Mouse (Mus musculus) MEL (cell line): ENCODE measurements around the gene Rtn1. TPM values are rescaled to one million over a fixed set of nuclear protein-coding genes. Genes with fewer than 3 reads are reported as not detected.

Experiments
- DNase-seq: peaks from one replicate; pipeline ENCODE4 v3.0.0; 2011; ENCODE audit warnings: low read depth, low spot score
- H3K27ac ChIP-seq: 2 replicates; pipeline ENCODE4 v1.5.1; 2012; ENCODE audit warnings: low read depth, mild to moderate bottlenecking, control low read depth, low read length, moderate library complexity; ENCODE audit not compliant: control insufficient read depth
- H3K27me3 ChIP-seq, 2 experiments: fragments of 150-350 bp in 1 of 2; sonication (generic) in 1 of 2; 2 replicates each; pipeline ENCODE4 v1.6.1; 2012; ENCODE audit warnings: low read length in 2 of 2, mild to moderate bottlenecking in 2 of 2, improper control_type of control experiment in 1 of 2, moderate library complexity in 1 of 2; ENCODE audit not compliant: insufficient read depth in 2 of 2, control insufficient read depth in 1 of 2
- H3K36me3 ChIP-seq, 2 experiments: 2 replicates each; pipeline ENCODE4 v1.6.1; 2012 to 2014; ENCODE audit warnings: low read length in 2 of 2, improper control_type of control experiment in 1 of 2, inconsistent platforms in 1 of 2, mild to moderate bottlenecking in 1 of 2; ENCODE audit not compliant: insufficient read depth in 2 of 2, control insufficient read depth in 1 of 2
- H3K4me1 ChIP-seq, 2 experiments: fragments of 150-350 bp in 1 of 2; sonication (generic) in 1 of 2; 2 replicates each; pipeline ENCODE4 v1.6.1; 2012; ENCODE audit warnings: low read length in 2 of 2, improper control_type of control experiment in 1 of 2, mild to moderate bottlenecking in 1 of 2; ENCODE audit not compliant: insufficient read depth in 2 of 2, control insufficient read depth in 1 of 2
- H3K4me3 ChIP-seq, 2 experiments: fragments of 150-350 bp in 1 of 2; sonication (generic) in 1 of 2; 2 replicates each; pipeline ENCODE4 v1.5.1; 2012; ENCODE audit warnings: low read depth in 2 of 2, low read length in 2 of 2, mild to moderate bottlenecking in 2 of 2, moderate library complexity in 2 of 2, control low read depth in 1 of 2, improper control_type of control experiment in 1 of 2; ENCODE audit not compliant: control insufficient read depth in 1 of 2, insufficient read depth in 1 of 2
- H3K79me2 ChIP-seq: 2 replicates; pipeline ENCODE4 v1.6.1; 2012; ENCODE audit warnings: mild to moderate bottlenecking, low read length, moderate library complexity; ENCODE audit not compliant: control insufficient read depth, poor library complexity, insufficient read depth
- H3K9ac ChIP-seq: 2 replicates; pipeline ENCODE4 v1.6.1; 2012; ENCODE audit warnings: low read depth, mild to moderate bottlenecking, control low read depth, low read length, moderate library complexity; ENCODE audit not compliant: control insufficient read depth, poor library complexity, severe bottlenecking
- H3K9me3 ChIP-seq: fragments of 150-350 bp; sonication (generic); replicated peaks from 2 replicates; pipeline ENCODE4 v1.6.1; 2012; ENCODE audit warnings: mild to moderate bottlenecking, low read length, improper control_type of control experiment, moderate library complexity; ENCODE audit not compliant: insufficient read depth
- BHLHE40 ChIP-seq: IDR thresholded peaks from 2 replicates; pipeline ENCODE4 v1.6.1; 2012; ENCODE audit warnings: low read depth, mild to moderate bottlenecking, inconsistent platforms, low read length, improper control_type of control experiment, borderline replicate concordance
- CHD2 ChIP-seq: IDR thresholded peaks from 2 replicates; pipeline ENCODE4 v1.6.1; 2011; ENCODE audit warnings: low read length, improper control_type of control experiment
- CTCF ChIP-seq, 3 experiments: IDR thresholded peaks in 2 of 3; conservative IDR thresholded peaks in 1 of 3; 2 replicates each; pipeline ENCODE4 v1.5.1; 2011 to 2012; ENCODE audit warnings: low read length in 3 of 3, low read depth in 2 of 3, mild to moderate bottlenecking in 2 of 3, improper control_type of control experiment in 1 of 3, inconsistent platforms in 1 of 3, mixed read lengths in 1 of 3, moderate library complexity in 1 of 3; ENCODE audit not compliant: control insufficient read depth in 1 of 3, insufficient read depth in 1 of 3, poor library complexity in 1 of 3, severe bottlenecking in 1 of 3
- ELF1 ChIP-seq: IDR thresholded peaks from 2 replicates; pipeline ENCODE4 v1.6.1; 2014; ENCODE audit warnings: low read depth, mild to moderate bottlenecking, inconsistent platforms, low read length, improper control_type of control experiment, moderate library complexity
- ETS1 ChIP-seq: IDR thresholded peaks from 2 replicates; pipeline ENCODE4 v1.6.1; 2012; ENCODE audit warnings: low read depth, mild to moderate bottlenecking, inconsistent platforms, low read length, improper control_type of control experiment, moderate library complexity
- GABPA ChIP-seq: IDR thresholded peaks from 2 replicates; pipeline ENCODE4 v1.6.1; 2012; ENCODE audit warnings: low read depth, mild to moderate bottlenecking, inconsistent platforms, low read length, improper control_type of control experiment, moderate library complexity
- GATA1 ChIP-seq: IDR thresholded peaks from 2 replicates; pipeline ENCODE4 v1.6.1; 2011; ENCODE audit warnings: low read depth, low read length, improper control_type of control experiment
- KAT2A ChIP-seq: conservative IDR thresholded peaks from 2 replicates; pipeline ENCODE4 v1.6.1; 2012; ENCODE audit warnings: low read depth, low read length, improper control_type of control experiment, inconsistent platforms
- MAFK ChIP-seq: IDR thresholded peaks from 2 replicates; pipeline ENCODE4 v1.6.1; 2011; ENCODE audit warnings: low read depth, mild to moderate bottlenecking, low read length, improper control_type of control experiment, borderline replicate concordance
- MAX ChIP-seq: IDR thresholded peaks from 2 replicates; pipeline ENCODE4 v1.6.1; 2011; ENCODE audit warnings: low read length, improper control_type of control experiment
- MXI1 ChIP-seq: IDR thresholded peaks from 2 replicates; pipeline ENCODE4 v1.6.1; 2011; ENCODE audit warnings: mild to moderate bottlenecking, low read depth, low read length, improper control_type of control experiment
- MYB ChIP-seq: IDR thresholded peaks from 2 replicates; pipeline ENCODE4 v1.6.1; 2011; ENCODE audit warnings: mild to moderate bottlenecking, low read depth, low read length, improper control_type of control experiment
- NRF1 ChIP-seq: IDR thresholded peaks from 2 replicates; pipeline ENCODE4 v1.6.1; 2014; ENCODE audit warnings: low read depth, mild to moderate bottlenecking, inconsistent platforms, low read length, improper control_type of control experiment, moderate library complexity; ENCODE audit not compliant: poor library complexity, insufficient read depth, severe bottlenecking
- POLR2AphosphoS5 ChIP-seq: IDR thresholded peaks from 2 replicates; pipeline ENCODE4 v1.6.1; 2012; ENCODE audit warnings: low read depth, borderline replicate concordance, mild to moderate bottlenecking, inconsistent platforms, low read length, moderate library complexity, mixed read lengths
- SIN3A ChIP-seq: IDR thresholded peaks from 2 replicates; pipeline ENCODE4 v1.6.1; 2012; ENCODE audit warnings: low read length, improper control_type of control experiment, inconsistent platforms
- TAL1 ChIP-seq: IDR thresholded peaks from 2 replicates; pipeline ENCODE4 v1.6.1; 2012; ENCODE audit warnings: mild to moderate bottlenecking, inconsistent platforms, low read length, moderate library complexity, mixed read lengths
- USF1 ChIP-seq: IDR thresholded peaks from 2 replicates; pipeline ENCODE4 v1.6.1; 2014; ENCODE audit warnings: low read depth, mild to moderate bottlenecking, inconsistent platforms, low read length, improper control_type of control experiment, moderate library complexity
- ZC3H11A ChIP-seq: IDR thresholded peaks from 2 replicates; pipeline ENCODE4 v1.6.1; 2012; ENCODE audit warnings: low read depth, mild to moderate bottlenecking, inconsistent platforms, low read length, improper control_type of control experiment
- ZMIZ1 ChIP-seq: IDR thresholded peaks from 2 replicates; pipeline ENCODE4 v1.6.1; 2012; ENCODE audit warnings: low read depth, mild to moderate bottlenecking, inconsistent platforms, low read length, improper control_type of control experiment, moderate library complexity
- ZNF384 ChIP-seq: IDR thresholded peaks from 2 replicates; pipeline ENCODE4 v1.6.1; 2012; ENCODE audit warnings: low read depth, mild to moderate bottlenecking, inconsistent platforms, low read length, improper control_type of control experiment
- polyA plus RNA-seq, 2 experiments: library from polyadenylated mRNA; stranded (reverse) in 1 of 2; unstranded in 1 of 2; fragments of >175 nt in 1 of 2; fragments of >200 nt in 1 of 2; gene quantifications; 2 replicates each; pipeline versions ENCODE4 v1.2.1 to v1.2.4; 2012; ENCODE audit warnings: low replicate concordance in 2 of 2, low read depth in 1 of 2; ENCODE audit not compliant: insufficient read length in 2 of 2, insufficient read depth in 1 of 2, missing spikeins in 1 of 2
- total RNA-seq: library from RNA; depleted of rRNA; stranded (reverse); fragments of 300-350 nt; gene quantifications from 2 replicates; pipeline ENCODE4 v1.2.3, GENCODE M21; 2012

Gene Rtn1
- total and polyA plus RNA-seq, 3 experiments, result not detected

DNA sequence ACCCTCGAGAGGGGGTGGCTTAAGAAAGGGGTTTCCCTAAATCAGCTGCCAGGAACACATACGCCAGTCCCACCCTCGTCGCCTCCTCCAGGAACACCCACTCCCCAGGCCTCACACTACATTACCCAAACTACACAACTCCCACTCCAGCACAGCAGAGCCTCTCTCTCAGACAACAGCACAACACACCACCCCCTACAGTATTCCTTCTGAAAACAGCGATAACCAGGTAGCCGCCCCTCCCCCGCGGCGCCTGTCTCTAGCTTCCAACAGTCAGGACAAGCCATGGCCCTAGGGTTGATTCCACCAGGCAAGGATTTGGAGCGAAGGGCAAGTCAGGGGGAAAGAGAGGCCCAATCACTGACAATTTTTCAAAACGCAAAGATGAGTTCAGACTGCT is 1.7 kb downstream of the Rtn1 start:
- DNase-seq, result no peak
- Histone ChIP-seq H3K36me3 (no peaks in the 10 kb centered on the region), H3K27me3 (no peaks in the 10 kb centered on the region; a peak in 1 of 4 replicates)

DNA sequence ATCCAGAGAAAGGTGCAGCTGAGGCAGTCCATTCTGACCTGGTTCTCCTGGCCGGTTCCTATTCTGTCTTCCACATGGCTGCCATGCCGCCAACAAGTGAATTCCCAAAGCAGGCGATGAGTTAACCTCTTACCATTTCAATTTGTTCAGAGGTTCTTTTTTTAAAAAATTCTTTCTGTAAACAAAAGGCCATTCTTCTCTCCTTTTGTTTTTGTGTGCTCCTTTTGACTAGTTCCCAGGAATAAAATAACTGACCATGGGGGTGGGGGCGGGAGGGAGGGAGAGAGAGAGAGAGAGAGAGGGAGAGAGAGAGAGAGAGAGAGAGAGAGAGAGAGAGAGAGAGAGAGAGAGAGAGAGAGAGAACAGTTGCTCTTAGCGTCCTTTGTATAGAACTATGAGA is 3.8 kb downstream of the Rtn1 start:
- Histone ChIP-seq H3K9me3 (no peaks in the 10 kb centered on the region), H3K4me1 (no peaks in the 10 kb centered on the region), H3K9ac (no peak overlapping the region), H3K36me3 (no peaks in the 10 kb centered on the region), H3K4me3 (no peak overlapping the region), H3K27ac (no peak overlapping the region), H3K27me3 (no peaks in the 10 kb centered on the region; a peak in 1 of 4 replicates), H3K79me2 (no peaks in the 10 kb centered on the region)
- TF ChIP-seq BHLHE40, result no peak
- no peak for TF ChIP-seq GATA1
- no peak for TF ChIP-seq TAL1
- no peak for TF ChIP-seq NRF1
- no peak for TF ChIP-seq ZMIZ1
- no peak for TF ChIP-seq USF1
- TF ChIP-seq GABPA, result no peak
- no peak for TF ChIP-seq POLR2AphosphoS5
- no peak for TF ChIP-seq MAX
- TF ChIP-seq SIN3A, result no peak
- TF ChIP-seq MYB, result no peak
- TF ChIP-seq MAFK, result no peak
- TF ChIP-seq ETS1, result no peak
- TF ChIP-seq ZC3H11A, result no peak
- no peak for TF ChIP-seq CHD2
- TF ChIP-seq ELF1, result no peak
- TF ChIP-seq KAT2A, result no peak
- TF ChIP-seq MXI1, result no peak
- TF ChIP-seq CTCF (IDR thresholded peaks at IDR 0.05 in 2 of 3, conservative IDR thresholded peaks at IDR 0.05 in 1 of 3; ENCODE audit: control insufficient read depth in 1 of 3, insufficient read depth in 1 of 3, low read depth in 2 of 3, low read length in 3 of 3, poor library complexity in 1 of 3, severe bottlenecking in 1 of 3), result no peak
- no peak for DNase-seq

More for the DNA sequence above, 1.7 kb downstream of the Rtn1 start:
- Histone ChIP-seq H3K9ac (no peak overlapping the region), H3K79me2 (no peaks in the 10 kb centered on the region), H3K9me3 (no peaks in the 10 kb centered on the region), H3K4me3 (no peak overlapping the region), H3K27ac (no peak overlapping the region), H3K4me1 (no peaks in the 10 kb centered on the region)
- no peak for TF ChIP-seq ZNF384
- TF ChIP-seq TAL1, result no peak
- no peak for TF ChIP-seq BHLHE40
- TF ChIP-seq MAX, result no peak
